22 mouse cellular contexts compared by ENCODE assay signal in genomic region chr14:20743614-20744013, GRCm38 (mm10). TPM values are rescaled to one million over a fixed set of nuclear protein-coding genes. Genes with fewer than 3 reads are reported as not detected.
A peak's percentile ranks its signal among the peaks of the same experiment; 100 is the strongest.
DNase-seq lines count a peak whose midpoint lies in the region; TF ChIP-seq lines count a peak whose summit lies in the region.
"Had no signal": no experiment of that assay in that cellular context is flagged by ENCODE, and none has a peak within 500 bp of the region (broad histone marks: within the 10 kb centered on the region; RNA-seq: fewer than 3 reads in every experiment).

No protein-coding gene starts in this region.

- DNase-seq in gastrocnemius, adult 2 months: peak; percentile 82
- DNase-seq in gastrocnemius, postnatal 4 days (ENCODE audit: low spot score in 2 of 2): no peak
- DNase-seq in heart, postnatal 14 days: peak; percentile 42 to 50
- no peak for DNase-seq in heart, adult 9 months (ENCODE audit: low spot score in 2 of 2)
- DNase-seq in kidney, postnatal 25 days: peak; percentile 65 to 72
- DNase-seq in kidney, adult 18-20 months: no peak
- DNase-seq in lung, postnatal 14 days: peak; percentile 38
- no peak for DNase-seq in lung, postnatal 25 days (ENCODE audit: low spot score)
- DNase-seq: adrenal gland, adult 8-10 months; cerebellum, adult 2 months; cerebellum, postnatal 14 days; heart, postnatal 10 days; layer of hippocampus, postnatal 36 days; left cerebral cortex, postnatal 4 days; right cerebral cortex, postnatal 25 days; thymus, postnatal 36 days had no signal

- no peak for TF ChIP-seq CTCF in gastrocnemius, adult 2 months (IDR thresholded peaks at IDR 0.05)

- intact Hi-C loops in gastrocnemius, adult 2 months (cut with DNase I): loop anchor here (10.0 kb wide), 1 partner anchor 131 kb away; no protein-coding TSS in a partner anchor
- intact Hi-C loops in heart, postnatal 14 days (cut with DNase I): no loop called here

- 0 out of 2 replicates have a peak overlapping the region, but pooled peaks have one; percentile 21 for H3K27ac ChIP-seq in gastrocnemius, adult 2 months
- H3K27ac ChIP-seq: hindbrain, embryonic 12.5 days; hindbrain, postnatal 0 days; intestine, embryonic 15.5 days; liver, embryonic 15.5 days; stomach, embryonic 15.5 days had no signal

- H3K4me3 ChIP-seq in gastrocnemius, adult 2 months: no peak overlapping the region
- H3K4me3 ChIP-seq: erythroblast, embryonic 14.5 days; hindbrain, embryonic 12.5 days; intestine, embryonic 15.5 days; liver, embryonic 15.5 days; stomach, embryonic 15.5 days had no signal

RNA-seq across cellular contexts. Expression of gene Ndst2, which starts 9.3 kb away (rescaled TPM):
- 1 to 10 TPM; 6.2 to 7.1 TPM for total RNA-seq in gastrocnemius, adult 2 months (2021)
- 10 to 100 TPM; 22.8 to 26.7 TPM for total RNA-seq in gastrocnemius, postnatal 4 days (2021)
- 10 to 100 TPM; 13.6 to 15.4 TPM for total RNA-seq in heart, postnatal 14 days (2021)

RNA-seq across cellular contexts. Expression of gene Zswim8, which starts 36.3 kb away (rescaled TPM):
- 10 to 100 TPM; 35.0 to 37.0 TPM for total RNA-seq in gastrocnemius, adult 2 months (2021)
- 10 to 100 TPM; 81.5 to 83.6 TPM for total RNA-seq in gastrocnemius, postnatal 4 days (2021)
- total RNA-seq in heart, postnatal 14 days (2021): 10 to 100 TPM; 56.1 to 63.3 TPM

RNA-seq across cellular contexts. Expression of gene Chchd1, which starts 40.8 kb away (rescaled TPM):
- total RNA-seq in gastrocnemius, adult 2 months (2021): 100 to 1,000 TPM; 120 to 152 TPM
- 10 to 100 TPM; 78.0 to 85.7 TPM for total RNA-seq in gastrocnemius, postnatal 4 days (2021)
- 100 to 1,000 TPM in 1 of 2 experiments, 10 to 100 TPM in 1; 87.4 to 104 TPM for total RNA-seq in heart, postnatal 14 days (2021)

RNA-seq across cellular contexts. Expression of gene Fut11, which starts 48.8 kb away (rescaled TPM):
- total RNA-seq in gastrocnemius, adult 2 months (2021): 1 to 10 TPM; 1.9 to 3.3 TPM
- total RNA-seq in gastrocnemius, postnatal 4 days (2021): 10 to 100 TPM; 16.0 to 16.4 TPM
- total RNA-seq in heart, postnatal 14 days (2021): 10 to 100 TPM in 1 of 2 experiments, 1 to 10 TPM in 1; 8.9 to 10.1 TPM

RNA-seq across cellular contexts. Expression of gene Camk2g, which starts 50.3 kb away (rescaled TPM):
- 100 to 1,000 TPM; 162 to 163 TPM for total RNA-seq in gastrocnemius, adult 2 months (2021)
- total RNA-seq in gastrocnemius, postnatal 4 days (2021): 10 to 100 TPM; 92.5 to 94.3 TPM
- total RNA-seq in heart, postnatal 14 days (2021): 10 to 100 TPM; 40.8 to 42.3 TPM

Comparison
In these comparisons a context has a peak if more than half of its experiments do, and no peak if none do; other contexts are left out.
1. DNase-seq: peak in gastrocnemius, adult 2 months (single experiment), heart, postnatal 14 days (2 of 2), kidney, postnatal 25 days (2 of 2) and lung, postnatal 14 days (single experiment); none in gastrocnemius, postnatal 4 days (0 of 2), heart, adult 9 months (0 of 2), kidney, adult 18-20 months (single experiment) and lung, postnatal 25 days (single experiment).